In genomic region chr19:37443631-37444140, GRCm38 (mm10) we compare ENCODE assay signal across 21 mouse cellular contexts. TPM values are rescaled to one million over a fixed set of nuclear protein-coding genes. Genes with fewer than 3 reads are reported as not detected.
DNase-seq lines count a peak whose midpoint lies in the region; ATAC-seq and TF ChIP-seq lines count a peak whose summit lies in the region.
"Had no signal": no experiment of that assay in that cellular context is flagged by ENCODE, and none has a peak within 500 bp of the region (broad histone marks: within the 10 kb centered on the region; RNA-seq: fewer than 3 reads in every experiment).

No protein-coding gene starts in this region.

- 57% methylated on average over 4 of the region's 4 CpGs for WGBS in kidney, adult 2 months
- WGBS in hindbrain, embryonic 10.5 days = 83% methylated on average over 4 of the region's 4 CpGs

- H3K27me3 ChIP-seq in kidney, adult 2 months (replicated peaks; ENCODE audit: control insufficient read depth, insufficient read depth, low read length) = no peaks in the 10 kb centered on the region
- H3K27me3 ChIP-seq in hindbrain, embryonic 10.5 days (ENCODE audit: insufficient read depth, poor library complexity, severe bottlenecking) = peaks cover 34% of the 10 kb centered on the region

- DNase-seq in adrenal gland, adult (ENCODE audit: inconsistent age in 2 of 2, low spot score in 1 of 2) = peak; percentile 41 to 71
- no peak for DNase-seq in adrenal gland, postnatal 10 days
- peak; percentile 7 for DNase-seq in kidney, adult 2 months
- DNase-seq in kidney, adult 9 months = no peak
- no peak for DNase-seq in right cerebral cortex, postnatal 25 days
- no peak for DNase-seq in hindbrain, embryonic 10.5 days (ENCODE audit: low spot score)
- DNase-seq: cerebellum, adult 2 months; cerebellum, postnatal 36 days; heart, adult 2 months; kidney, adult 18-20 months; lung, postnatal 14 days; thymus, postnatal 14 days had no signal

- H3K27ac ChIP-seq in kidney, adult 2 months (ENCODE audit: insufficient read depth, low read depth, low read length) = no peak overlapping the region
- peak overlapping the region; percentile 25; the same call in 1 of the 2 replicates for H3K27ac ChIP-seq in bone marrow macrophage, adult 2 months (ENCODE audit: insufficient read depth, low read depth, low read length)
- no peak overlapping the region for H3K27ac ChIP-seq in hindbrain, embryonic 10.5 days
- H3K27ac ChIP-seq: embryonic facial prominence, embryonic 10.5 days; forebrain, embryonic 12.5 days; heart, adult 2 months; hindbrain, embryonic 12.5 days; liver, embryonic 15.5 days; midbrain, embryonic 15.5 days had no signal

- peak; percentile 44 for ATAC-seq in megakaryocyte progenitor cell, adult 5-6 weeks (replicated peaks; ENCODE audit: poor library complexity)
- ATAC-seq: CD4-positive, CD25-positive, alpha-beta regulatory T cell, adult 4 months; midbrain, embryonic 15.5 days had no signal

- no peaks in the 10 kb centered on the region for H3K9me3 ChIP-seq in hindbrain, embryonic 10.5 days
- H3K9me3 ChIP-seq: embryonic facial prominence, embryonic 10.5 days; forebrain, embryonic 12.5 days; hindbrain, embryonic 12.5 days; liver, embryonic 15.5 days; midbrain, embryonic 15.5 days had no signal

- H3K4me3 ChIP-seq in kidney, adult 2 months (ENCODE audit: insufficient read depth, low read depth, low read length) = no peak overlapping the region
- no peak overlapping the region for H3K4me3 ChIP-seq in bone marrow macrophage, adult 2 months (ENCODE audit: insufficient read depth, low read length)
- H3K4me3 ChIP-seq in hindbrain, embryonic 10.5 days = no peak overlapping the region
- H3K4me3 ChIP-seq: embryonic facial prominence, embryonic 10.5 days; forebrain, embryonic 12.5 days; heart, adult 2 months; hindbrain, embryonic 12.5 days; liver, embryonic 15.5 days; megakaryocyte, embryonic 14.5 days; midbrain, embryonic 15.5 days had no signal

- no peaks in the 10 kb centered on the region for H3K36me3 ChIP-seq in kidney, adult 2 months (ENCODE audit: control insufficient read depth, insufficient read depth, low read length)
- H3K36me3 ChIP-seq in hindbrain, embryonic 10.5 days = no peaks in the 10 kb centered on the region
- H3K36me3 ChIP-seq: embryonic facial prominence, embryonic 10.5 days; forebrain, embryonic 12.5 days; hindbrain, embryonic 12.5 days; liver, embryonic 15.5 days; midbrain, embryonic 15.5 days had no signal

- TF ChIP-seq CTCF in kidney, adult 2 months (conservative IDR thresholded peaks at IDR 0.05; ENCODE audit: insufficient read depth, insufficient read length, low read depth, low read length) = no peak
- no peak for TF ChIP-seq CTCF in bone marrow macrophage, adult 2 months (IDR thresholded peaks at IDR 0.05; ENCODE audit: low read depth, low read length)

- no peaks in the 10 kb centered on the region for H3K4me1 ChIP-seq in kidney, adult 2 months (ENCODE audit: control insufficient read depth, insufficient read depth, low read length)
- H3K4me1 ChIP-seq in bone marrow macrophage, adult 2 months (ENCODE audit: control insufficient read depth, insufficient read depth, low read length) = peaks cover 26% of the 10 kb centered on the region
- H3K4me1 ChIP-seq in hindbrain, embryonic 10.5 days (replicated peaks) = no peaks in the 10 kb centered on the region
- H3K4me1 ChIP-seq: forebrain, embryonic 12.5 days; hindbrain, embryonic 12.5 days; midbrain, embryonic 15.5 days had no signal

- TF ChIP-seq POLR2A in kidney, adult 2 months (IDR thresholded peaks at IDR 0.05; ENCODE audit: low read depth, low read length) = no peak
- no peak for TF ChIP-seq POLR2A in bone marrow macrophage, adult 2 months (IDR thresholded peaks at IDR 0.05; ENCODE audit: borderline replicate concordance, low read depth, low read length)

RNA-seq across cellular contexts. Expression of gene Hhex, which starts 9.1 kb away (rescaled TPM):
- total RNA-seq in adrenal gland, postnatal 10 days (2021) = 10 to 100 TPM; 19.8 to 26.7 TPM
- 3.2 and 3.4 TPM in 2 replicates for polyA plus RNA-seq in kidney, adult 2 months (2012; rRNA removed)
- 62.3 and 71.5 TPM in 2 replicates for polyA plus RNA-seq in bone marrow macrophage, adult 2 months (2012; ENCODE audit: insufficient read depth, insufficient read length, missing spikeins)
- 87.2 and 88.1 TPM in 2 replicates for total RNA-seq in megakaryocyte progenitor cell, adult 5-6 weeks (2015)
- 28.2 and 29.9 TPM in 2 replicates for total RNA-seq in megakaryocyte progenitor cell, adult 5-6 weeks (2017)
- polyA plus RNA-seq in hindbrain, embryonic 10.5 days (2016; fragmentation: Nextera tagmentation; extraction: Ambion mirVana) = 6.6 and 7.7 TPM in 2 replicates

Comparison
In these comparisons a context has a peak if more than half of its experiments do, and no peak if none do; other contexts are left out.
1. DNase-seq: peak in adrenal gland, adult (2 of 2) and kidney, adult 2 months (single experiment); none in adrenal gland, postnatal 10 days (single experiment), kidney, adult 9 months (single experiment), right cerebral cortex, postnatal 25 days (single experiment) and hindbrain, embryonic 10.5 days (single experiment).